In the genomic region with DNA sequence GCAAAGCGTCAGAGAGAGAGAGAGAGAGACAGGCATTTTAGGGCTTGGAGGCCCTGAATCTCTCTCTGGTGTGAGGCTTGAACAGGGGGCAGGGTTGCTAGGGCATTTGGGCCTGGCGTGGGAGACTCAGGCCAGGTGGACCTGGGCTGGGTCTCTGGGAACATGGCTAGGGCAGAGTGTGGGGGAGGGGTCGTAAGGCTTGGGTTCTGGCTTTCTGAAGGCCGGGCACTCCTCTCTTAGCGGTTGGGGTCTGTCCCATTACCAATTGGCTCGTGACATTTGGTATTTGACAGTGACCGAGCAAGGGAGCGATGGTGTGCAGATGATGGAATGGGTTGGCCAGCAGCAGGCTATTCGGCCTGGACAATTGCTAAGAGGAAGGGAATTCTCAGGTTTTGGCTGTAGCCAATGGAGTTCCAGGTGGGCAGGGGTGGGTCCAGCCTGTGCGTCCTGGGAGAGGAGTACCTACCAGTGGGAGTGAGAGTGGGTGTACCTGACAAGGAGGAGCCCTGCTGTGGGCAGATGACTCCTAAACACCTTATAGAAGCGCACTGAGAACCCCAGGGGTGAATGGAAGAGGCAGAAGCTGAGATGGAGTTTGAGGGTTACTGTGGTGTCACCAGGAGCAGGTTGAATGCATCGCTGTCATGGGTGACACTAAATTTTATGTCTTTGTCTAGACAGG, we compare ENCODE assay signal across 8 mouse cellular contexts. TPM values are rescaled to one million over a fixed set of nuclear protein-coding genes. Genes with fewer than 3 reads are reported as not detected.
DNase-seq lines count a peak whose midpoint lies in the region; ATAC-seq and TF ChIP-seq lines count a peak whose summit lies in the region.

No protein-coding gene starts in this region.

- no peak for TF ChIP-seq CTCF in olfactory bulb, adult 2 months (IDR thresholded peaks at IDR 0.05; ENCODE audit: insufficient read depth, low read depth, low read length)
- TF ChIP-seq CTCF in heart, adult 2 months (IDR thresholded peaks at IDR 0.05), result no peak

- no peaks in the 10 kb centered on the region for H3K9me3 ChIP-seq in embryonic facial prominence, embryonic 12.5 days
- no peaks in the 10 kb centered on the region for H3K9me3 ChIP-seq in intestine, embryonic 16.5 days (ENCODE audit: control insufficient read depth, low read length)

- no peak for ATAC-seq in embryonic facial prominence, embryonic 12.5 days (ENCODE audit: insufficient number of reproducible peaks, insufficient read depth, low FRiP score, low TSS enrichment)
- ATAC-seq in intestine, embryonic 16.5 days, result no peak

- TF ChIP-seq EP300 in heart, adult 2 months (IDR thresholded peaks at IDR 0.05; ENCODE audit: insufficient read depth, low read depth, low read length), result no peak

- peaks cover 17% of the 10 kb centered on the region for H3K4me1 ChIP-seq in embryonic facial prominence, embryonic 12.5 days
- peaks cover 25% of the 10 kb centered on the region for H3K4me1 ChIP-seq in intestine, embryonic 16.5 days (ENCODE audit: control insufficient read depth, insufficient read depth, low read length)
- H3K4me1 ChIP-seq in olfactory bulb, adult 2 months (ENCODE audit: control insufficient read depth, insufficient read depth, low read length), result peaks cover 36% of the 10 kb centered on the region
- no peaks in the 10 kb centered on the region for H3K4me1 ChIP-seq in heart, adult 2 months (ENCODE audit: control insufficient read depth, insufficient read depth, low read length)

- intact Hi-C loops in heart, adult 2 months (cut with DNase I), result no loop called here

- H3K27me3 ChIP-seq in embryonic facial prominence, embryonic 12.5 days, result peaks cover 20% of the 10 kb centered on the region
- peaks cover 18% of the 10 kb centered on the region for H3K27me3 ChIP-seq in intestine, embryonic 16.5 days (replicated peaks; ENCODE audit: control insufficient read depth, insufficient read depth, low read length)
- H3K27me3 ChIP-seq in heart, adult 2 months (ENCODE audit: control insufficient read depth, insufficient read depth, low read length), result peaks cover 15% of the 10 kb centered on the region

- 40% methylated on average over 12 of the region's 12 CpGs for WGBS in embryonic facial prominence, embryonic 12.5 days
- WGBS in intestine, embryonic 16.5 days, result 48% methylated on average over 12 of the region's 12 CpGs
- WGBS in olfactory bulb, adult 2 months, result 28% methylated on average over 12 of the region's 12 CpGs
- WGBS in heart, adult 2 months, result 61% methylated on average over 12 of the region's 12 CpGs

- H3K79me2 ChIP-seq in heart, adult 2 months (replicated peaks; ENCODE audit: control insufficient read depth, insufficient read depth, low read length), result no peaks in the 10 kb centered on the region

- no peak overlapping the region for H3K27ac ChIP-seq in embryonic facial prominence, embryonic 12.5 days
- no peak overlapping the region for H3K27ac ChIP-seq in intestine, embryonic 16.5 days (ENCODE audit: low read length)
- H3K27ac ChIP-seq in olfactory bulb, adult 2 months (ENCODE audit: insufficient read depth, low read depth, low read length), result 0 out of 2 replicates have a peak overlapping the region, but pooled peaks have one; percentile 40
- no peak overlapping the region for H3K27ac ChIP-seq in heart, adult 2 months

- peak overlapping the region; percentile 73 for H3K9ac ChIP-seq in embryonic facial prominence, embryonic 12.5 days
- peak overlapping the region; percentile 71 for H3K9ac ChIP-seq in intestine, embryonic 16.5 days (ENCODE audit: low read depth, low read length)
- no peak overlapping the region for H3K9ac ChIP-seq in heart, adult 2 months (ENCODE audit: low read depth, low read length)

- no peak for TF ChIP-seq POLR2A in olfactory bulb, adult 2 months (IDR thresholded peaks at IDR 0.05; ENCODE audit: insufficient read depth, low read depth, low read length)
- no peak for TF ChIP-seq POLR2A in heart, adult 2 months (IDR thresholded peaks at IDR 0.05; ENCODE audit: insufficient read depth, low read depth, low read length)

- peak overlapping the region; percentile 71 for H3K4me3 ChIP-seq in embryonic facial prominence, embryonic 12.5 days
- peak overlapping the region; percentile 61 for H3K4me3 ChIP-seq in intestine, embryonic 16.5 days (ENCODE audit: low read length)
- H3K4me3 ChIP-seq in olfactory bulb, adult 2 months (ENCODE audit: insufficient read depth, low read depth, low read length), result peak overlapping the region; percentile 94
- H3K4me3 ChIP-seq in heart, adult 2 months, result no peak overlapping the region

- peak overlapping the region; percentile 89 for H3K4me2 ChIP-seq in embryonic facial prominence, embryonic 12.5 days (replicated peaks)
- H3K4me2 ChIP-seq in intestine, embryonic 16.5 days (ENCODE audit: low read depth, low read length), result peak overlapping the region; percentile 88

- H3K36me3 ChIP-seq in embryonic facial prominence, embryonic 12.5 days, result peaks cover 16% of the 10 kb centered on the region
- no peaks in the 10 kb centered on the region for H3K36me3 ChIP-seq in intestine, embryonic 16.5 days (ENCODE audit: control insufficient read depth, insufficient read depth, low read length)
- no peaks in the 10 kb centered on the region for H3K36me3 ChIP-seq in heart, adult 2 months (ENCODE audit: control insufficient read depth, insufficient read depth, low read length)

- peak; percentile 40 for DNase-seq in right cerebral cortex, postnatal 4 days
- DNase-seq in right cerebral cortex, adult 2 months (ENCODE audit: low spot score in 2 of 2), result no peak
- DNase-seq in testis, postnatal 10 days (ENCODE audit: low spot score), result no peak
- DNase-seq in urinary bladder, adult 18-20 months (ENCODE audit: low spot score in 2 of 2), result no peak
- DNase-seq in heart, adult 2 months, result no peak

RNA-seq across cellular contexts. Expression of a gene that starts 0.7 kb away (rescaled TPM):
- 17.4 and 20.4 TPM in 2 replicates for polyA plus RNA-seq in embryonic facial prominence, embryonic 12.5 days (2016; fragmentation: Nextera tagmentation; extraction: Ambion mirVana)
- polyA plus RNA-seq in intestine, embryonic 16.5 days (2015; fragmentation: Nextera tagmentation; extraction: Ambion mirVana), result 5.6 and 5.8 TPM in 2 replicates
- not detected in 2 replicates for polyA plus RNA-seq in olfactory bulb, adult 2 months (2012; ENCODE audit: insufficient read depth, insufficient read length, low replicate concordance, missing spikeins)
- under 1 TPM in 1 of 2 experiments, not detected in 1; 0.18 TPM for total RNA-seq in heart, adult 2 months (2021)
- polyA plus RNA-seq in heart, adult 2 months (2012; rRNA removed), result 0.41 TPM in 1 of 2 replicates, not detected in the other

RNA-seq across cellular contexts. Expression of a gene that starts 30.2 kb away (rescaled TPM):
- 47.2 and 49.7 TPM in 2 replicates for polyA plus RNA-seq in embryonic facial prominence, embryonic 12.5 days (2016; fragmentation: Nextera tagmentation; extraction: Ambion mirVana)
- polyA plus RNA-seq in intestine, embryonic 16.5 days (2015; fragmentation: Nextera tagmentation; extraction: Ambion mirVana), result 21.4 and 22.7 TPM in 2 replicates
- not detected in 2 replicates for polyA plus RNA-seq in olfactory bulb, adult 2 months (2012; ENCODE audit: insufficient read depth, insufficient read length, low replicate concordance, missing spikeins)
- total RNA-seq in heart, adult 2 months (2021), result under 1 TPM; 0.34 to 0.52 TPM
- 0.45 and 0.67 TPM in 2 replicates for polyA plus RNA-seq in heart, adult 2 months (2012; rRNA removed)

RNA-seq across cellular contexts. Expression of a gene that starts 40.4 kb away (rescaled TPM):
- polyA plus RNA-seq in embryonic facial prominence, embryonic 12.5 days (2016; fragmentation: Nextera tagmentation; extraction: Ambion mirVana), result 102 and 107 TPM in 2 replicates
- polyA plus RNA-seq in intestine, embryonic 16.5 days (2015; fragmentation: Nextera tagmentation; extraction: Ambion mirVana), result 489 and 523 TPM in 2 replicates
- polyA plus RNA-seq in olfactory bulb, adult 2 months (2012; ENCODE audit: insufficient read depth, insufficient read length, low replicate concordance, missing spikeins), result not detected in 2 replicates
- total RNA-seq in heart, adult 2 months (2021), result 100 to 1,000 TPM; 194 to 200 TPM
- 429 and 531 TPM in 2 replicates for polyA plus RNA-seq in heart, adult 2 months (2012; rRNA removed)

RNA-seq across cellular contexts. Expression of a gene that starts 46.4 kb away (rescaled TPM):
- polyA plus RNA-seq in embryonic facial prominence, embryonic 12.5 days (2016; fragmentation: Nextera tagmentation; extraction: Ambion mirVana), result 78.8 and 88.4 TPM in 2 replicates
- polyA plus RNA-seq in intestine, embryonic 16.5 days (2015; fragmentation: Nextera tagmentation; extraction: Ambion mirVana), result 124 and 130 TPM in 2 replicates
- not detected in 2 replicates for polyA plus RNA-seq in olfactory bulb, adult 2 months (2012; ENCODE audit: insufficient read depth, insufficient read length, low replicate concordance, missing spikeins)
- total RNA-seq in heart, adult 2 months (2021), result 1,000 to 10,000 TPM; 1,390 to 1,660 TPM
- 3,159 and 3,188 TPM in 2 replicates for polyA plus RNA-seq in heart, adult 2 months (2012; rRNA removed)

Comparison
In these comparisons a context has a peak if more than half of its experiments do, and no peak if none do; other contexts are left out.
1. RNA of a gene that starts 30.2 kb away (polyA plus RNA-seq): 47.2 to 49.7 TPM in embryonic facial prominence, embryonic 12.5 days and 21.4 to 22.7 TPM in intestine, embryonic 16.5 days; 0.45 to 0.67 TPM in heart, adult 2 months and not detected in olfactory bulb, adult 2 months; every median in the first group is over 10 times any median in the second.
2. RNA of a gene that starts 40.4 kb away (polyA plus RNA-seq): 489 to 523 TPM in intestine, embryonic 16.5 days, 429 to 531 TPM in heart, adult 2 months and 102 to 107 TPM in embryonic facial prominence, embryonic 12.5 days; not detected in olfactory bulb, adult 2 months; every median in the first group is over 100 times any median in the second.